Mouse (Mus musculus): ENCODE measurements at regions not wholly inside any gene's neighbourhood (a gene's known extent, or its start where the extent isn't known, plus 50 kb on each side); places are given as distances from the start of the nearest gene placed in this dataset.

GRCm38 (mm10) chr1:33058010-33058409, 510.9 kb upstream of the Gm5415 start:
- DNase-seq, result no peak
- intact Hi-C loops (cut with DNase I), result no loop called here

- intact Hi-C loops (cut with DNase I), result no loop called here
- no peak for DNase-seq
Measured at GRCm38 (mm10) chr1:33044388-33044787, 497.3 kb upstream of the Gm5415 start.

DNA sequence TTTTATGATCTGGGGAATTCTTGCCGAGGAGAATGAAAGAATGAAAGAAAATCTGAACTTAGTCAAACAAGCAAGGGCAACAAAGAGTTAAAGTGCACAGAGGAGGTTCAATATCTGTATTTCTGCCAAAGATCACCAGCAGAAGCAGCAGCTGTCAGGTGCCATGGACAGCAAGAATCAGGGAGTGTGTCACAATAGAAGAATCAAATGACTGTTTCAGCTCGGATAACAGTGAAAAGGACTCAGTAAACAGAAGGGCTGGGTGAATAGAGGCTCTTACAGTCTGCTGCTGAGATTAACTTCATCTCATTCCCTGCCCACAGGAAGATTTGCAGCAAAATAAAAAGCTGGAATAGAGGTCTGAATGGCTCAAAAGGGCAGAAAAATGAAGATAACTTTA, 495.3 kb upstream of the Gm5415 start:
- DNase-seq, result peak; percentile 9

DNA sequence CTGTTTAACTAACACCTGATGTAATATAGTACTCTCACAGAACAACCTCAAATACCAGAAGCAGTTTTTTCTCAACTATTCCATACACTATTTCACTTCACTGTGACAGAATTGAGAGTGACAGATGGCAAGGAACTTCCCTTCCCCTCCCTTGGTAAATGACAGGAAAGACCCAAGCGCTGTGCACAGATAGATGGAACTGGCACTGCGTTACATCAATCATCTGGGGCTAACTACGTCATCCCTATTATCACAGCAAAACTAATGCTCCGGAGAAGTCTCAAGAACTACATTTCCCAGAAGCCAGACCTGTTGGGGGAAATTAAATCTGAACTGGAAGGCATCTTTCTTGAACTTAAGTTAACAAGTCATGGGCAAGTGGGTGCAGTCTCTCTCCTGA, 493.6 kb upstream of the Gm5415 start:
- intact Hi-C loops (cut with DNase I), result no loop called here
- DNase-seq, result no peak

More for the DNA sequence above, 495.3 kb upstream of the Gm5415 start:
- intact Hi-C loops (cut with DNase I), result no loop called here

- no peak for DNase-seq
- intact Hi-C loops (cut with DNase I), result no loop called here
Measured at GRCm38 (mm10) chr1:33031991-33032390, 484.9 kb upstream of the Gm5415 start.

DNA sequence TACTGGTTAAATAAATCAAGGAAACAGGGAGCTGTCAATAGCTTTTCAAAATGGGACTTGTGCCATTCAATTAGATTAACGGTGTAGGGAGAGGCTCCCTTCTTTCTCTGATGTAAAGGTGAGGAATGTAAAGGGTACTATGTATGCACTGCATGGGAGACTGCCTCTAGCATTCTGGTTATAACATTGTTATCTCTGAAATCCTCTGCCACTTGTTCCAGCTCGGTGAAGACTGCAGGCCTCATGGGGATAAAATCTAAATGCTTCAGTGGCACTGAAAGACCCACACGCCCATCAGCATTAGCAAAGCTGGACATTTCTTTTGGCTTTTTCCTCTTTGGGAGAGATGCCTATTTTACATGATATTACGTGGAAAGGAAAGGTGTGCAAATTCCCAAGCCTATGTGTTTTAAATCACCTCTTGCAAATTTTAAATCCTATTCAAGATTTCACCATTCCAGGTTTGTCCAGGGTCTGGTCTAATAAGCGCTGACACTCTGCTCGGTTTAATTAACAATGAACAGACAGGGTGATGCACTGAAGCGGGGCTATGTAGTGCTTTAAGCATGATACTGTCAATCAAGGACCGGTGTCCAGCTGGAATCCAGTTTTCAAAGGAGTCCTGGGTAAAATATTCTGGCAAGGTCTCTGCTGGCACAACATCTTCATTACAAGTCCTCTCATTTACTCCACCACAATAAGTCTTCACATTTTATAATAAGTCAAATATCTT, 479.8 kb upstream of the Gm5415 start:
- DNase-seq, result peak; percentile 37
- intact Hi-C loops (cut with DNase I), result no loop called here

DNA sequence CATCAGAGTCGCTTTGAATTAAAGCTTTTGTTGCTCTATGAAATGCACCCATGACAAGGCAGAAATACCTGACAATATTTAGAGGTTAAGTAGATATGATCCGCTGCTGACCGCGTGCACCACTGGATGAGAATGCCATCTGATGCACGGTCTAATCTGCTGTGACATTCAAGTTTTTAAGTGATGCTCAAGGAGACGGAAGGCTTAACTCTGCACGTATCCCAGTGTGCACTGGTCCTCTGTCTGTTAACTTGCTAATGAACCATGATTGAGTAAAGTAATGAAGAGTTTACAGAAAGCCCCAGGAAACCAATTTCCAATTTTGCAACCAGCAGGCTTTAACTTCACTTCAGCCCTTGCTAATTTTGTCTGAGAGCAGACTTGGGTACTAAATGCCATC, 478.3 kb upstream of the Gm5415 start:
- DNase-seq, result no peak
- intact Hi-C loops (cut with DNase I), result no loop called here

DNA sequence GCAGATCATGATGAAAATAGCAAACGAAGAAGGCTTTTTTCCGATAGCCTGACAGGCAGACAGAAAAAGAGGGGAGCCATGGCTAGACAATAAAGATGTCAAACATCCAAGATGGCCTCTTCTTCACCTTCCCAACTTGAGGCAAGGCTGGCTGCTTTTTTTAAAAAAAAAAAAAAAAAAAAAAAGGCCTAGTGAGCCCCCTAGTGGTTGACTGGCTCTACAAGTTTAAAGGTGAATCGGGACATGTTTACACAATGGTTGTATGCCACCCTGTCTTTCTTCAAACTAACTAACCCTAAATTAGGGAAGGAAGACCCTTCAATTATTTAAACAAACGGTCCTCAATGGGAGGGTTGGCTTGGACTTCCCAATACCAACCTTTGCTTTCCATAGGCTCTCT, 475.8 kb upstream of the Gm5415 start:
- DNase-seq, result no peak
- intact Hi-C loops (cut with DNase I), result no loop called here

GRCm38 (mm10) chr1:33003992-33004391, 456.9 kb upstream of the Gm5415 start:
- intact Hi-C loops (cut with DNase I), result no loop called here
- no peak for DNase-seq

DNA sequence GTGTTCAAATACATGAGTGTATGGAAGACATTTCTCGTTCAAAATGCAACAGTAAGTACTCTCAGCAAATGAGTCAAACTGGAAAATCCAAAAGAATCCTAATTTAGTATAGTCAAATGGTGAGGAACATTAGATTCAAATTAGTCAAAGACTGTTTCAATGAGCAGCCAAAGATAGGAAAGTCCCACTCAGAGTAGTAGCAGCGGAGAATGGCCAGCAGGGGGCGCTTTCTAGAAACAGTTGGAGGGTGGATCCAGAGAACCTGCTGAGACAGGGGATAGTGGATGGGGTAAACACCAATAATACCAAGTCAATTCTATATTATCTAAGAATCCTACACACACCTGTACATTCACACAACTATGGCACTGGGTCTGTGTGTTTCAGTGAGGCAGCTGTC, 417.9 kb upstream of the Gm5415 start:
- no peak for DNase-seq
- intact Hi-C loops (cut with DNase I), result no loop called here

DNA sequence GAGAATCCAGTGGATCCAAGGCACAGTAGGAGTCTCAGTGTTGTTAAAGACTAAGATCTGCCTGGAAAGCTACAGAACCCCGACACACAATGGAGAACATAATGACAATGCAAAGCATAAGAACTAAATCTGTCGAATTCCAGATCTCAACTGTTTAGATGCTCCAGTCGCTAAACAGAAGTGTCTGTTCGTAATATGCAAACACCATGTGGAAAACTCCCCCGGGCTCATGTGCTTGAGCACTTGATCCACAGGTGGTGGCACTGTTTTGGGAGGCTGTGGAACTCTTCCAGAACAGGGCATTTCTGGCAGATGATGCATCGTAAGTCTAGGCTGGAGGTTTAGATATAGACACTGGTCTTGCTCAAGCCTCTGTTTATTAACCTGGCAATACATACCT, 412.2 kb upstream of the Gm5415 start:
- peak; percentile 2 for DNase-seq
- intact Hi-C loops (cut with DNase I), result no loop called here

DNA sequence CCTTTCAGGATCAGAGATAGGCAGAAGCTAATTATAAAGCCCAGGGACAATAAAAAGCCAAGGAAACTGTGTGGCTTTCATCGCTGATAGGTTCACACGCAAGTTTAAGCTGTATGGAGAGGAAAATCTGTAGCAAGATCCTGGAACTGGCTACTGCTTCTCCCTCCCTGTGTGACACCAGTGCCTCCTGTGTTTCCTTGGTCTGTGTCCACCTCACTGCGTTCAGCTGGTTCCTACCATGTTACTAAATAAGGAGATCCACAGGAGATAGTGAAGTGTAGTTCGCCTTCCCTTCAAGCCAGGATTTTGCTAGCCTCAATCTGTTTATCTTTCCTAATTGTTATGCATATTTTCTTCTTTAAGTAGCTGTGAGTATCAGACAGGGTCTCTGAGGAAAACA, 399.2 kb upstream of the Gm5415 start:
- DNase-seq, result peak; percentile 2
- intact Hi-C loops (cut with DNase I), result no loop called here

GRCm38 (mm10) chr1:32930381-32930780, 383.3 kb upstream of the Gm5415 start:
- DNase-seq, result no peak
- intact Hi-C loops (cut with DNase I), result no loop called here

DNA sequence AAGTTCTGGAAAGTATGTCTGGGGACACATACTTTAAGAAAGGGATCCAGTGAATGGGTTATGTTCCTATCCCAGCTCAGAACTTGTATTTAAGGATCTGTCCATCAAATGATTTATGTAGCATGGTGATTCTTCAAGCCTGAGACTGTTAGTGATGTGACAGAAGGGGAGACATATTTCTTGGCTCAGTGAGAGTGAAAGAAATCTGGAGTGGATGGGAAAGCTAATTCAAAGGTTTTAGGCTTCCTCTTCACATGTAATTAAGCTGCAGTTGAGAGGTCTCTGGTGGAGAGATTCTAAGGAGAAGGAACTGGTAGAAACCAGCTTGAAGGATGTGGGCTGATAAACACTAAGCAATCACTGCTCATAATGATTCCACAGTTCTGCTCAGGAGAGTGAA, 355.3 kb upstream of the Gm5415 start:
- intact Hi-C loops (cut with DNase I), result no loop called here
- no peak for DNase-seq

GRCm38 (mm10) chr1:32887728-32888127, 340.6 kb upstream of the Gm5415 start:
- no peak for DNase-seq
- intact Hi-C loops (cut with DNase I), result no loop called here

GRCm38 (mm10) chr1:32872920-32873319, 325.8 kb upstream of the Gm5415 start:
- no peak for DNase-seq
- intact Hi-C loops (cut with DNase I), result no loop called here

GRCm38 (mm10) chr1:32866111-32866510, 319.0 kb upstream of the Gm5415 start:
- no peak for DNase-seq
- intact Hi-C loops (cut with DNase I), result no loop called here

- DNase-seq, result no peak
- intact Hi-C loops (cut with DNase I), result no loop called here
Measured at GRCm38 (mm10) chr1:32858040-32858439, 310.9 kb upstream of the Gm5415 start.
